Mouse (Mus musculus) heart, embryonic 15.5 days (tissue): ENCODE measurements around the gene Pgam1. TPM values are rescaled to one million over a fixed set of nuclear protein-coding genes. Genes with fewer than 3 reads are reported as not detected.
A peak's percentile ranks its signal among the peaks of the same experiment; 100 is the strongest.
"Not testable (repeated sequence)": the region's sequence is repeated elsewhere in the genome, so short reads cannot be mapped to it uniquely, and the experiment has no call there.

Experiments used
- ATAC-seq: fragments of 200-750 bp; cut with Nextera tagmentation; replicated peaks from 2 replicates; pipeline ENCODE4 v1.8.0; 2017; ENCODE audit warnings: low read depth, moderate TSS enrichment; ENCODE audit not compliant: insufficient number of reproducible peaks, insufficient read depth, low FRiP score
- H3K27ac ChIP-seq: fragments of 300-500 bp; sonication (generic); 2 replicates; pipeline ENCODE4 v1.5.1; 2015; ENCODE audit warnings: mild to moderate bottlenecking, inconsistent platforms
- H3K27me3 ChIP-seq: fragments of 300-500 bp; sonication (generic); 2 replicates; pipeline ENCODE4 v1.6.1; 2015; ENCODE audit warnings: inconsistent platforms
- H3K36me3 ChIP-seq: fragments of 300-500 bp; sonication (generic); 2 replicates; pipeline ENCODE4 v1.6.1; 2015; ENCODE audit warnings: mild to moderate bottlenecking, inconsistent platforms
- H3K4me1 ChIP-seq: fragments of 300-500 bp; sonication (generic); replicated peaks from 2 replicates; pipeline ENCODE4 v1.6.1; 2015; ENCODE audit warnings: inconsistent platforms
- H3K4me2 ChIP-seq: fragments of 300-500 bp; sonication (generic); 2 replicates; pipeline ENCODE4 v1.6.1; 2015; ENCODE audit warnings: inconsistent platforms, mild to moderate bottlenecking, moderate library complexity
- H3K4me3 ChIP-seq: fragments of 300-500 bp; sonication (generic); 2 replicates; pipeline ENCODE4 v1.5.1; 2015; ENCODE audit warnings: mild to moderate bottlenecking, inconsistent platforms
- H3K9ac ChIP-seq: fragments of 300-500 bp; sonication (generic); 2 replicates; pipeline ENCODE4 v1.6.1; 2015; ENCODE audit warnings: mild to moderate bottlenecking, inconsistent platforms
- H3K9me3 ChIP-seq: fragments of 300-500 bp; sonication (generic); replicated peaks from 2 replicates; pipeline ENCODE4 v1.6.1; 2016; ENCODE audit warnings: inconsistent platforms
- WGBS: fragments of 180-500 bp; shearing (Covaris S2); methylation state at CpG from one replicate; pipeline ENCODE4 v1.1.7; 2015; ENCODE audit warnings: mixed read lengths; 5-methylcytosine and 5-hydroxymethylcytosine counted together
- polyA plus RNA-seq: library from polyadenylated mRNA; unstranded; fragments of >200 nt; fragmentation: Nextera tagmentation; extraction: Ambion mirVana; gene quantifications from 2 replicates; pipeline ENCODE4 v1.2.1, GENCODE M21; 2015

Pgam1 gene
- 666 and 693 TPM in 2 replicates for polyA plus RNA-seq

- no peaks in the 10 kb centered on the region for H3K9me3 ChIP-seq
- peak within 1 kb of the TSS; percentile 75 for H3K4me2 ChIP-seq
- H3K4me1 ChIP-seq = peaks cover 31% of the 10 kb centered on the region
- peak within 1 kb of the TSS; percentile 98 for H3K9ac ChIP-seq
- ATAC-seq = peak; percentile 95
- H3K4me3 ChIP-seq = peak within 1 kb of the TSS; percentile 98
- H3K27me3 ChIP-seq = no peaks in the 10 kb centered on the region
- 5% methylated on average over 50 of the region's 54 CpGs for WGBS
- H3K36me3 ChIP-seq = peaks cover 16% of the 10 kb centered on the region
- peak within 1 kb of the TSS; percentile 97 for H3K27ac ChIP-seq
Measured at GRCm38 (mm10) chr19:41911178-41912073, at the start of gene Pgam1. TSS of gene Pgam1 (plus strand) at chr19:41911923.

- H3K27me3 ChIP-seq = no peaks in the 10 kb centered on the region
- no peak overlapping the region for H3K4me3 ChIP-seq
- peaks cover 51% of the 10 kb centered on the region for H3K36me3 ChIP-seq
- no peak overlapping the region for H3K4me2 ChIP-seq
- ATAC-seq = no peak
- no peaks in the 10 kb centered on the region for H3K9me3 ChIP-seq
- H3K4me1 ChIP-seq = no peaks in the 10 kb centered on the region
- WGBS = 91% methylated on average over 8 of the region's 8 CpGs
- H3K9ac ChIP-seq = no peak overlapping the region
- no peak overlapping the region for H3K27ac ChIP-seq
Measured at GRCm38 (mm10) chr19:41866707-41867106, 45.0 kb upstream of the Pgam1 start.

GRCm38 (mm10) chr19:41869296-41869695 is 42.4 kb upstream of the Pgam1 start:
- peaks cover 51% of the 10 kb centered on the region for H3K36me3 ChIP-seq

GRCm38 (mm10) chr19:41869946-41870345 is 41.8 kb upstream of the Pgam1 start:
- H3K27me3 ChIP-seq, H3K4me2 ChIP-seq, H3K9ac ChIP-seq, ATAC-seq, H3K27ac ChIP-seq, H3K4me3 ChIP-seq, H3K4me1 ChIP-seq, H3K9me3 ChIP-seq: not testable (repeated sequence)
- WGBS = 82% methylated on average over 5 of the region's 5 CpGs
- H3K36me3 ChIP-seq = peaks cover 53% of the 10 kb centered on the region

More at GRCm38 (mm10) chr19:41869296-41869695, 42.4 kb upstream of the Pgam1 start:
- Histone ChIP-seq H3K9ac (no peak overlapping the region), H3K4me2 (no peak overlapping the region), H3K27me3 (no peaks in the 10 kb centered on the region), H3K4me3 (no peak overlapping the region), H3K27ac (no peak overlapping the region), H3K4me1 (no peaks in the 10 kb centered on the region), H3K9me3 (no peaks in the 10 kb centered on the region)
- WGBS = 91% methylated on average over 5 of the region's 5 CpGs
- ATAC-seq = no peak

- ATAC-seq = no peak
- H3K4me2 ChIP-seq = no peak overlapping the region
- H3K27ac ChIP-seq = no peak overlapping the region
- H3K36me3 ChIP-seq = peaks cover 53% of the 10 kb centered on the region; the same call in 1 of the 2 replicates
- WGBS = 79% methylated on average over 2 of the region's 2 CpGs
- no peak overlapping the region for H3K9ac ChIP-seq
- H3K4me1 ChIP-seq = no peaks in the 10 kb centered on the region
- H3K4me3 ChIP-seq = no peak overlapping the region
- no peaks in the 10 kb centered on the region for H3K27me3 ChIP-seq
- no peaks in the 10 kb centered on the region for H3K9me3 ChIP-seq
Measured at GRCm38 (mm10) chr19:41872285-41872684, 39.4 kb upstream of the Pgam1 start.

- Histone ChIP-seq H3K36me3 (peaks cover 44% of the 10 kb centered on the region; the same call in 1 of the 2 replicates), H3K4me1 (no peaks in the 10 kb centered on the region), H3K4me2 (no peak overlapping the region), H3K9me3 (no peaks in the 10 kb centered on the region), H3K27me3 (no peaks in the 10 kb centered on the region), H3K4me3 (no peak overlapping the region), H3K27ac (no peak overlapping the region), H3K9ac (no peak overlapping the region)
- no peak for ATAC-seq
- 88% methylated on average over 14 of the region's 14 CpGs for WGBS
Measured at GRCm38 (mm10) chr19:41874356-41874755, 37.4 kb upstream of the Pgam1 start.

- no peak overlapping the region for H3K4me2 ChIP-seq
- 93% methylated on average over 4 of the region's 4 CpGs for WGBS
- H3K4me1 ChIP-seq = no peaks in the 10 kb centered on the region
- H3K27me3 ChIP-seq = no peaks in the 10 kb centered on the region
- no peaks in the 10 kb centered on the region for H3K9me3 ChIP-seq
- no peak overlapping the region for H3K27ac ChIP-seq
- no peak overlapping the region for H3K9ac ChIP-seq
- H3K36me3 ChIP-seq = peaks cover 42% of the 10 kb centered on the region
- H3K4me3 ChIP-seq = no peak overlapping the region
- no peak for ATAC-seq
Measured at GRCm38 (mm10) chr19:41881842-41882241, 29.9 kb upstream of the Pgam1 start.

GRCm38 (mm10) chr19:41883882-41884281 is 27.8 kb upstream of the Pgam1 start:
- Histone ChIP-seq H3K4me1 (no peaks in the 10 kb centered on the region), H3K36me3 (peaks cover 51% of the 10 kb centered on the region), H3K27ac (no peak overlapping the region), H3K9me3 (no peaks in the 10 kb centered on the region), H3K27me3 (no peaks in the 10 kb centered on the region), H3K4me3 (no peak overlapping the region), H3K4me2 (no peak overlapping the region), H3K9ac (no peak overlapping the region)
- ATAC-seq = no peak
- 89% methylated on average over 9 of the region's 9 CpGs for WGBS

GRCm38 (mm10) chr19:41888191-41888590 is 23.5 kb upstream of the Pgam1 start:
- Histone ChIP-seq H3K36me3 (peaks cover 53% of the 10 kb centered on the region), H3K4me2 (no peak overlapping the region), H3K9ac (no peak overlapping the region), H3K4me1 (no peaks in the 10 kb centered on the region), H3K27me3 (no peaks in the 10 kb centered on the region), H3K27ac (no peak overlapping the region), H3K9me3 (no peaks in the 10 kb centered on the region), H3K4me3 (no peak overlapping the region)
- no peak for ATAC-seq

- H3K27ac ChIP-seq = no peak overlapping the region
- peak overlapping the region; percentile 60 for H3K9ac ChIP-seq
- H3K4me2 ChIP-seq = peak overlapping the region; percentile 88
- peak overlapping the region; percentile 96 for H3K4me3 ChIP-seq
- no peaks in the 10 kb centered on the region for H3K9me3 ChIP-seq
- peaks cover 4% of the 10 kb centered on the region; the same call in 1 of the 2 replicates for H3K36me3 ChIP-seq
- 34% methylated on average over 7 of the region's 7 CpGs for WGBS
- no peak for ATAC-seq
- no peaks in the 10 kb centered on the region for H3K27me3 ChIP-seq
- peaks cover 15% of the 10 kb centered on the region for H3K4me1 ChIP-seq
Measured at GRCm38 (mm10) chr19:41894959-41895358, 16.8 kb upstream of the Pgam1 start.

GRCm38 (mm10) chr19:41895460-41896318 is 16.0 kb upstream of the Pgam1 start, which contains the start of gene Rrp12:
TSS of gene Rrp12 (minus strand) at chr19:41896173.
- peak; percentile 88 for ATAC-seq

More at GRCm38 (mm10) chr19:41895460-41896318, 16.0 kb upstream of the Pgam1 start, which contains the start of gene Rrp12:
- Histone ChIP-seq H3K9me3 (no peaks in the 10 kb centered on the region), H3K9ac (peak within 1 kb of the TSS; percentile 60), H3K27me3 (no peaks in the 10 kb centered on the region), H3K4me2 (peak within 1 kb of the TSS; percentile 88), H3K4me3 (peak within 1 kb of the TSS; percentile 96), H3K27ac (peak within 1 kb of the TSS; percentile 59; the same call in 1 of the 2 replicates), H3K4me1 (peaks cover 15% of the 10 kb centered on the region), H3K36me3 (no peaks in the 10 kb centered on the region)
- WGBS = under 1% methylated on average over 46 of the region's 46 CpGs
